Mouse (Mus musculus): ENCODE measurements at regions not wholly inside any gene's neighbourhood (a gene's known extent, or its start where the extent isn't known, plus 50 kb on each side); places are given as distances from the start of the nearest gene placed in this dataset.

- no peak overlapping the region for H3K4me3 ChIP-seq
- DNase-seq (ENCODE audit: extremely low spot score in 1 of 2, low spot score in 2 of 2): no peak
- TF ChIP-seq CTCF (IDR thresholded peaks at IDR 0.05): no peak
- intact Hi-C loops (cut with DNase I): no loop called here
- no peak overlapping the region for H3K27ac ChIP-seq
Observed at GRCm38 (mm10) chr4:91180241-91181096, 220.1 kb downstream of the Elavl2 start.

- no peak overlapping the region for H3K4me3 ChIP-seq
- intact Hi-C loops (cut with DNase I): no loop called here
- no peak for DNase-seq (ENCODE audit: extremely low spot score in 1 of 2, low spot score in 2 of 2)
- TF ChIP-seq CTCF (IDR thresholded peaks at IDR 0.05): no peak
- H3K27ac ChIP-seq: no peak overlapping the region
Observed at GRCm38 (mm10) chr4:91164280-91165121, 236.1 kb downstream of the Elavl2 start.

DNA sequence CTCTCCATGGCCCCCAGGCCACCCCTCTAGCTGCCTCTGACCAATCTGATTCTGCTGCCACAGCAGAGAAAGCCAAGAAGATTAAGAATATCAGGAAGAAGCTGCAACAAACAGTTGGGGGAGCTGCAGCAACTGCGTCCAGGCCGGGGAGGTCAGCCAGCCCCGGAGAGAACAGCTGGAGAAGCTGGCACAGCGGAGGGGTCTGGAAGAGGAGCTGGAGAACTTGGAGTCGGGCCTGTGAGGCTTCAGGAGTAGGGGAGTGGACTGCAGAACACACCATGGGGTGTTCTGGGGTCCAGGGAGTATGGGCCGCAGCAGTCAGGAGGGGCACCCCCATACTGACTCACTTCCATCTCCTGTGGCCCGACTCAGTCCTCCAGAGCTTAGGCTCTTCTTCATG, 243.5 kb downstream of the Elavl2 start:
- no peak for TF ChIP-seq CTCF (IDR thresholded peaks at IDR 0.05)
- Histone ChIP-seq H3K27ac (no peak overlapping the region), H3K4me3 (no peak overlapping the region)
- no peak for DNase-seq (ENCODE audit: extremely low spot score in 1 of 2, low spot score in 2 of 2)
- intact Hi-C loops (cut with DNase I): no loop called here

- no peak for TF ChIP-seq CTCF (IDR thresholded peaks at IDR 0.05)
- intact Hi-C loops (cut with DNase I): no loop called here
- Histone ChIP-seq H3K27ac (no peak overlapping the region), H3K4me3 (no peak overlapping the region)
- no peak for DNase-seq (ENCODE audit: extremely low spot score in 1 of 2, low spot score in 2 of 2)
Observed at GRCm38 (mm10) chr4:91144666-91145065, 255.9 kb downstream of the Elavl2 start.

- no peak for DNase-seq (ENCODE audit: extremely low spot score in 1 of 2, low spot score in 2 of 2)
- no peak overlapping the region for H3K27ac ChIP-seq
- no peak for TF ChIP-seq CTCF (IDR thresholded peaks at IDR 0.05)
- no peak overlapping the region for H3K4me3 ChIP-seq
- intact Hi-C loops (cut with DNase I): no loop called here
Observed at GRCm38 (mm10) chr4:91143906-91144305, 256.7 kb downstream of the Elavl2 start.

DNA sequence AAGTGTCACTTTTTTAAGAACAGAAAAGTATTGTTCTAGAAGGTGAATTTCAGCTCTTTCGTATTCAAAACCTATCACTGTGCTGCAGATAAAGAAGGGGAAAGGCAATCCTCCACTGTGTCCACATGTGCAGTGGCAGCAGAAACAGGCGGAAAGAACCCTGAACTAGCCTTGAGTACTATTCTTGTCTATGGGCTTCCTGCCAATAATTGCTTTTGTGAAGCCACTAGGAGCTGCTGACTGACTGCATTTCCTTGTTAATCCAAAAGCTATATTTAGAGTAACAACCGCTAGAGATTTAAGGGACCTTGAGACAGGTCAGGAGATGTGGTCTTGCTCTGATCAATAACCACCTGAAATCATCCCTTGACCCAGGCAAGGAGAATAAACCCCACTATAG, 265.3 kb downstream of the Elavl2 start:
- intact Hi-C loops (cut with DNase I): no loop called here
- Histone ChIP-seq H3K4me3 (no peak overlapping the region), H3K27ac (no peak overlapping the region)
- no peak for TF ChIP-seq CTCF (IDR thresholded peaks at IDR 0.05)
- no peak for DNase-seq (ENCODE audit: extremely low spot score in 1 of 2, low spot score in 2 of 2)

DNA sequence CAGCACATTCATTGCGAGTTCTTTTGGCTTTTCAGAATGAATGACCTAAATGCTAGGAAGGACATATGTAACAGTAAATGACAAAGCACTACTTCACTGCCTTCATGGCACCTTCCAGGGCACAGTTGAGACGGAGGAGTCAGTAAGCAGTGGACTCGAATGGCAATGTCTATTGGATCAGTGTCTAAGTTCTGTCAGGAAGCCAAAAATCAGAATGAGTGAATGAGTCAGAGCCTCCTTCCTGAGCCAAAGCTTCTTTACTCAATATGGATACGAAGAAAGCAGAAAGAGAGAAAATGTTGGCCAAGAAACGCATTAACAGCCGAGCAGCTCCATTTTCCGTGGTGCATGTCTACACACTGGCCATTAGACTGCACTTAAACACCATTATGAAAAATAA, 268.3 kb downstream of the Elavl2 start:
- no peak for TF ChIP-seq CTCF (IDR thresholded peaks at IDR 0.05)
- no peak for DNase-seq (ENCODE audit: extremely low spot score in 1 of 2, low spot score in 2 of 2)
- no peak overlapping the region for H3K27ac ChIP-seq
- H3K4me3 ChIP-seq: no peak overlapping the region
- intact Hi-C loops (cut with DNase I): no loop called here

- DNase-seq (ENCODE audit: extremely low spot score in 1 of 2, low spot score in 2 of 2): no peak
- H3K27ac ChIP-seq: no peak overlapping the region
- TF ChIP-seq CTCF (IDR thresholded peaks at IDR 0.05): no peak
- intact Hi-C loops (cut with DNase I): no loop called here
- no peak overlapping the region for H3K4me3 ChIP-seq
Observed at GRCm38 (mm10) chr4:91120277-91120676, 280.3 kb downstream of the Elavl2 start.

DNA sequence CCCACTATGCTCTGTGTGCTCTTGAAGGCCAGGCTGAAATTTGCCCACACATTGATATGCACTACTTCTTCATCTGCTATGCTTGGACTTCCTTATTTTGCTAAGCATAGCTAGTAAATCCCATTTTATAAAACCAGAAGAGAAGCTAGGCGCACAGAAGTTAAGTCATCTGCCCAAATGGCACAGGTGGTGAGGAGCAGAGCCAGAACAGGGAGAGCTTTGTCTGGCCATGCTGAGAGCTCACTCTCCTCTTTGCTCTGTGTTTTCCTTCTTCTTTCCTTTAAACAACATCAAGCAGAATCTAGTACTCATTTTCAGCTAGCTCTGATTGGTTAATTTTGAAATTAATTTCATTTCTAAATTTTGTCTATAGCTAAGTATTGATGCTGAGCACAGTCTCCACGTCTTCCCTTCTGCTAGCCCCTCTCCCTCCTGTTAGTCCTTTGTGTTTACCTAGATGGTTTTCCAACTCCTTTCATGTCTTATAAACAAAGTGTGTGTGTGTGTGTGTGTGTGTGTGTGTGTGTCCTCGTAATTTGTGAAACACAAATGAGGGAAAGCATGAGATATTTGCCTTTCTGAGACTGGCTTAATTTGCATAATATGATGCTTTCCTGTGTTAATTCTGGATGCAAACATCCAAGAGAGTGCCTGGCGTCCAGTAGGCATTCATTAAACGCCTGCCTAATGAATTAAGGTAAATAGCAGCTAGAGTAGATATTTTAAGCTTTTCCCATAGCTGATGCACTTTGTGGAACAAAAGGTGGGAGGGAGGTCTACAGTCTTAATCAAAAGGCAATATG, 283.6 kb downstream of the Elavl2 start:
- Histone ChIP-seq H3K27ac (no peak overlapping the region), H3K4me3 (no peak overlapping the region)
- no peak for DNase-seq (ENCODE audit: extremely low spot score in 1 of 2, low spot score in 2 of 2)
- intact Hi-C loops (cut with DNase I): no loop called here
- TF ChIP-seq CTCF (IDR thresholded peaks at IDR 0.05): no peak

DNA sequence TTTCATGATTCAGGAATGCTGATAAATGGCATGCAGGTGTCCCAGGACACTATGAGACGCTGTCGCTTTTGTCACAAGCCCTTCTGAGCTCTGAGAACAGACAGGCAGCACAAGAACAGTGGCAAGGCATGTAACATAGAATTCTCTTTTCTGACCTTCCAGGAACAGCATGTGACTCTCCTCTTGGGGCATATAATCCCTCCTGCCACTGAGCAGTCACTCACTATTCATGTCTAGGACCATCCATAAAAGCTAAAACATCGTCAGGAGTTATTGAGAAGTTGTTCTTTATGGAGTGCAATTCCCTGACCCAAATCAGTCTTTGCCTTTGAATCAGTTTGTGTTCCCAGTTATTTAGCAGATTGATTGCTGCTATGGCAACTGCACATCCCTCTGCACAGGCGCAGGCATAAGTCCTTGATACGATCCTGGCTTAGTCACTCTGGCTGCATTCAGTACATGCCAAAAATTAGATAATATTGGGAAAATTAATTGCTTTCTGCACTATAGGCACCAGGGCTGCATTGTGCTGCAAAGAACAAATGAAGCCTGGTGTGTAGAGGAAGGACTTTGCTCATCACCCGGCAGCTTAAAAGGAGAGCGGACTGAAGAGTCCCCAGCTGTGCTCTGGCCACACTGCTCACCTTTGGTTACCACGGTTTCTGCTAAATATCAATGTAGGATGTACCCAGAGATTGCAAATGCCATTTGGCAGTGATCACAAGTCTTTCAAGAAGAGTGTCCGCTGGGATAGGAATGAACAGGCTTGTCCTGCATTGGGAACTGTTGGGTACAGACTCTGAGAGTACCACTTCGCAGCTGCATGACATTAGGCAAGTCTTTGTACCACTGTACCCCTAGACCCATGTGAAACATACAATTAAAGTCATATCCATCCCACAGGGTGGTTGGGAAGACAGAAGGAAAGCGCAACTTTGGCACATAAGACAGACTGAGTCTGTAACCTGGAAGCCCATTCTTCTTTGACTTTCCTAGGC, 288.6 kb downstream of the Elavl2 start:
- intact Hi-C loops (cut with DNase I): no loop called here
- Histone ChIP-seq H3K27ac (no peak overlapping the region), H3K4me3 (no peak overlapping the region)
- TF ChIP-seq CTCF (IDR thresholded peaks at IDR 0.05): no peak
- peak in 1 of 2 experiments; percentile 17 for DNase-seq (ENCODE audit: extremely low spot score in 1 of 2, low spot score in 2 of 2)

DNA sequence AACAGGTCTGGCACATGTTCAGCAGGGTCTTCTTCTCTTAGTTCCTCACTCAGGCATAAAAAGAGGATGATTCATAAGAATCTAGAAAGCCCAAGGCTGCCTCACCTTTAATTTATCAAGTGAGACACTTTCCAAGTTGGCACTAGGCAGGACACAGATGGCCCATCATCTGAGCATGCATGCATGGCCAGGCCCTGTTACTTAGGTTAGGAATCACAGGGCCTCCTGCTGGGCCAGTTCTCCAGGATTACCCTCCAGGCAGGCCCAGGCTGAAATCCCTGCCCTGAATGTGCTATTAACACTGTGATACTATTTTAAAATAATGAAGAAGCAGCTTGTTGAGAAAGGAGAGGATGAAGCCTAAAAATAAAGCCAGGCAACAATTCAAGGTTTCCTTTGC, 304.5 kb downstream of the Elavl2 start:
- no peak overlapping the region for H3K27ac ChIP-seq
- intact Hi-C loops (cut with DNase I): loop anchor here (10.0 kb wide), 1 partner anchor 139 kb away; no protein-coding TSS in a partner anchor
- DNase-seq (ENCODE audit: extremely low spot score in 1 of 2, low spot score in 2 of 2): no peak
- no peak for TF ChIP-seq CTCF (IDR thresholded peaks at IDR 0.05)
- H3K4me3 ChIP-seq: no peak overlapping the region

Measured in left cerebral cortex, adult 2 months (tissue).